Mouse (Mus musculus) spleen, adult 2 months (tissue): ENCODE results near the gene Gm5269.

ENCODE experiments used
- CTCF ChIP-seq: fragments of 200-500 bp; IDR thresholded peaks from 2 replicates; pipeline ENCODE4 v1.5.1; 2011; ENCODE audit warnings: mild to moderate bottlenecking, inconsistent platforms; ENCODE audit not compliant: insufficient read depth, insufficient read length, insufficient replicate concordance; ENCODE audit errors: extremely low read depth
- POLR2A ChIP-seq: fragments of 200-500 bp; IDR thresholded peaks from 2 replicates; pipeline ENCODE4 v1.6.1; 2011; ENCODE audit warnings: low read depth, low read length, inconsistent platforms

DNA sequence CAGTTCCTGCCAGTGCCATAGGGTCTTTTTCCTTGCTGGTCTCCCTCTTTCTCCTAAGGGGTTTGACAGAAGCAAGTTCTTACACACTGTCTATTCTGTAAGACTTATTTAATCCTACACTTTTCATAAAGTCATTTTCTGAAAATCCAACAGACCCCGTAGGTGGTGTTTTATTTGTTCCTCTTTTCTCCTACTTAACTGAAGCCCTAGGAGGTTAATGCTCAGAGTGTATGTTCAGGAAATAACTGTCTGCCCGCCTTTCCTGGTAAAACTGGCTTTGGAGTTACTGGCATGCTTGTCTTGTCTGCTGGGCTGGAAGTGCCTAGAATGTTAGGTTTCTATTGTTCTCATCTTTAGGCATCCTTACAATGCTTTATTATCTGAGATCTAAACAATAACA, 1.9 kb upstream of the Gm5269 start:
- TF ChIP-seq CTCF (no peak), POLR2A (no peak)
